Mouse (Mus musculus) adrenal gland (tissue): ENCODE results near the gene Med20.
"Not testable (repeated sequence)": the region's sequence is repeated elsewhere in the genome, so short reads cannot be mapped to it uniquely, and the experiment has no call there.

ENCODE experiments used
- intact Hi-C: fragments of 180-260 bp; cut with DNase I; formaldehyde crosslinking; loops from one replicate; pipeline ENCODE4 v1.15.1; 2025

Gene Med20

GRCm38 (mm10) chr17:47622912-47623554, 11.7 kb downstream of the Med20 start:
- intact Hi-C loops: loop anchor here (10.0 kb wide), 1 partner anchor 248 kb away; no protein-coding TSS in a partner anchor

- intact Hi-C loops: loop anchor here (10.0 kb wide), 1 partner anchor 250 kb away; no protein-coding TSS in a partner anchor
Observed at GRCm38 (mm10) chr17:47624572-47624971, 13.2 kb downstream of the Med20 start.

- intact Hi-C loops: loop anchor here (10.0 kb wide), 1 partner anchor 250 kb away; no protein-coding TSS in a partner anchor
Observed at GRCm38 (mm10) chr17:47625088-47625487, 13.7 kb downstream of the Med20 start.

- intact Hi-C loops: loop anchor here (10.0 kb wide), 1 partner anchor 251 kb away; no protein-coding TSS in a partner anchor
Observed at GRCm38 (mm10) chr17:47626031-47626430, 14.6 kb downstream of the Med20 start.

GRCm38 (mm10) chr17:47627791-47628190, 16.4 kb downstream of the Med20 start:
- intact Hi-C loops: loop anchor here (10.0 kb wide), 1 partner anchor 253 kb away; no protein-coding TSS in a partner anchor

GRCm38 (mm10) chr17:47628851-47629676, 17.7 kb downstream of the Med20 start:
- intact Hi-C loops: loop anchor here (10.0 kb wide), 1 partner anchor 254 kb away; no protein-coding TSS in a partner anchor

GRCm38 (mm10) chr17:47629717-47630677, 18.6 kb downstream of the Med20 start:
- intact Hi-C loops: loop anchor here (10.0 kb wide), 1 partner anchor 255 kb away; no protein-coding TSS in a partner anchor

GRCm38 (mm10) chr17:47630678-47631065, 19.3 kb downstream of the Med20 start, which contains the start of gene Usp49:
Gene Usp49 (plus strand): TSS chr17:47630690.
- intact Hi-C loops: no loop called here

GRCm38 (mm10) chr17:47632181-47632840, 20.9 kb downstream of the Med20 start:
- intact Hi-C loops: no loop called here

- intact Hi-C loops: no loop called here
Observed at GRCm38 (mm10) chr17:47633999-47634770, 22.8 kb downstream of the Med20 start.

GRCm38 (mm10) chr17:47642992-47643391, 31.6 kb downstream of the Med20 start:
- intact Hi-C loops: no loop called here

- intact Hi-C loops: no loop called here
Observed at GRCm38 (mm10) chr17:47646683-47647082, 35.3 kb downstream of the Med20 start.

- intact Hi-C loops: no loop called here
Observed at GRCm38 (mm10) chr17:47648966-47649365, 37.6 kb downstream of the Med20 start.

GRCm38 (mm10) chr17:47651953-47652352, 40.6 kb downstream of the Med20 start:
- intact Hi-C loops: loop anchor here (2.0 kb wide), 1 partner anchor 19 kb away; no protein-coding TSS in a partner anchor

- intact Hi-C loops: not testable (repeated sequence)
Observed at GRCm38 (mm10) chr17:47654346-47654745, 43.0 kb downstream of the Med20 start.

- intact Hi-C loops: no loop called here
Observed at GRCm38 (mm10) chr17:47655697-47656096, 44.3 kb downstream of the Med20 start.

- intact Hi-C loops: no loop called here
Observed at GRCm38 (mm10) chr17:47657901-47658300, 46.5 kb downstream of the Med20 start.

- intact Hi-C loops: no loop called here
Observed at GRCm38 (mm10) chr17:47658741-47659243, 47.4 kb downstream of the Med20 start.

- intact Hi-C loops: no loop called here
Observed at GRCm38 (mm10) chr17:47663009-47663713, 51.8 kb downstream of the Med20 start.
